Mouse (Mus musculus) lung, embryonic 16.5 days (tissue): ENCODE results near the gene Ifit2. TPM values are rescaled to one million over a fixed set of nuclear protein-coding genes. Genes with fewer than 3 reads are reported as not detected.

ENCODE experiments used
- ATAC-seq: fragments of 200-750 bp; cut with Nextera tagmentation; 2 replicates; pipeline ENCODE4 v1.8.0; 2017; ENCODE audit warnings: low read depth, mild to moderate bottlenecking, moderate library complexity
- H3K27ac ChIP-seq: fragments of 300-500 bp; sonication (generic); 2 replicates; pipeline ENCODE4 v1.5.1; 2014; ENCODE audit warnings: mild to moderate bottlenecking, control low read depth, low read length
- H3K27me3 ChIP-seq: fragments of 300-500 bp; sonication (generic); 2 replicates; pipeline ENCODE4 v1.6.1; 2014; ENCODE audit warnings: low read depth, low read length, mixed read lengths; ENCODE audit not compliant: control insufficient read depth, insufficient read depth
- H3K36me3 ChIP-seq: fragments of 300-500 bp; sonication (generic); 2 replicates; pipeline ENCODE4 v1.6.1; 2014; ENCODE audit warnings: low read length; ENCODE audit not compliant: control insufficient read depth, insufficient read depth
- H3K4me1 ChIP-seq: fragments of 300-500 bp; sonication (generic); replicated peaks from 2 replicates; pipeline ENCODE4 v1.6.1; 2014; ENCODE audit warnings: low read length, mixed read lengths; ENCODE audit not compliant: control insufficient read depth, insufficient read depth
- H3K4me2 ChIP-seq: fragments of 300-500 bp; sonication (generic); 2 replicates; pipeline ENCODE4 v1.6.1; 2014; ENCODE audit warnings: low read depth, low read length, control low read depth
- H3K4me3 ChIP-seq: fragments of 300-500 bp; sonication (generic); 2 replicates; pipeline ENCODE4 v1.5.1; 2014; ENCODE audit warnings: mild to moderate bottlenecking, low read length, control low read depth
- H3K9ac ChIP-seq: fragments of 300-500 bp; sonication (generic); 2 replicates; pipeline ENCODE4 v1.6.1; 2014; ENCODE audit warnings: low read length, control low read depth
- H3K9me3 ChIP-seq: fragments of 300-500 bp; sonication (generic); 2 replicates; pipeline ENCODE4 v1.6.1; 2016; ENCODE audit warnings: low read length; ENCODE audit not compliant: control insufficient read depth
- WGBS: fragments of 180-500 bp; shearing (Covaris S2); extraction: QIAGEN DNeasy Blood & Tissue Kit; methylation state at CpG from one replicate; pipeline ENCODE4 v1.1.7; 2014; 5-methylcytosine and 5-hydroxymethylcytosine counted together
- polyA plus RNA-seq: library from polyadenylated mRNA; unstranded; fragments of >200 nt; fragmentation: Nextera tagmentation; extraction: Ambion mirVana; gene quantifications from 2 replicates; pipeline ENCODE4 v1.2.1, GENCODE M21; 2015

The Ifit2 gene
- polyA plus RNA-seq, 1 experiment from 2014 or later: 13.0 TPM

DNA sequence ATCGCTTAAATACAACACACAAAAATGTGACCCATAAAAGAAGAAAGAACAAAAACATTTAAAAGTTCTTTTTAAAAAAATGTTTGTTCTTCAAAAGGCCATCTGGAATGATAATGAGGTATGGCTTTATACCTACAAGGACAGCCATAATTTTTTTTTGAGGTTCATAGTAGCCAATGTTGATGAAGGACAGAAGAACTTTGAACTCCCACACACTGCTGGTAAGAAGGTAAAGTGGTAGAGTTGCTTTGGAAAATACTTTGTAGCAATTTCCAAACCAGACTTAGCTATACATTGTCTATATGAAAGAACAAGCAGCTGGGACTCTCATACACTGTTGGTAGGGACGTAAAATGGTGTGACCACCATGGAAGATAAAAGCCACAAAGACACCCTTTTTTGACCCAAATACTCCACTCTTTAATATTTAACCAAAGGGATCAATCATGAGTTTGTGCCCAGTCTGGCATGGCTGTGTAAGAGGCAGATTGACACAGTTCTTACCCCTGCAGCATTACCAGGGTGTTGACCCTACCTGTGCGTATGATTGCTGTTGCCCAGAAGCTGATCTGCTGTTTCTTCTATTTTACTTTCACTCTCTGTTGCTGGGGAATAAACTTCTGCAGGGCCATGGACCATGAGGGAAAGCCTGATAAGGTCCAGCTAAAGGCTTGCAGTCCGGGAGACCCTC, 18.3 kb upstream of the Ifit2 start:
- 87% methylated on average over 4 of the region's 4 CpGs for WGBS

GRCm38 (mm10) chr19:34539422-34539821, 11.1 kb upstream of the Ifit2 start:
- no peak overlapping the region for H3K9ac ChIP-seq
- H3K4me2 ChIP-seq: no peak overlapping the region
- no peaks in the 10 kb centered on the region for H3K4me1 ChIP-seq
- H3K27me3 ChIP-seq: no peaks in the 10 kb centered on the region
- WGBS: 73% methylated on average over 1 of the region's 1 CpGs
- no peak overlapping the region for H3K27ac ChIP-seq
- no peaks in the 10 kb centered on the region for H3K36me3 ChIP-seq
- no peaks in the 10 kb centered on the region for H3K9me3 ChIP-seq
- ATAC-seq: no peak
- H3K4me3 ChIP-seq: no peak overlapping the region

More for the DNA sequence above, 18.3 kb upstream of the Ifit2 start:
- H3K9me3 ChIP-seq: no peaks in the 10 kb centered on the region
- no peak overlapping the region for H3K27ac ChIP-seq
- no peaks in the 10 kb centered on the region for H3K27me3 ChIP-seq
- H3K4me1 ChIP-seq: no peaks in the 10 kb centered on the region
- no peak for ATAC-seq
- H3K4me3 ChIP-seq: no peak overlapping the region
- no peak overlapping the region for H3K9ac ChIP-seq
- H3K36me3 ChIP-seq: no peaks in the 10 kb centered on the region
- H3K4me2 ChIP-seq: no peak overlapping the region

GRCm38 (mm10) chr19:34546211-34546610, 4.3 kb upstream of the Ifit2 start:
- Histone ChIP-seq H3K9me3 (no peaks in the 10 kb centered on the region), H3K9ac (no peak overlapping the region), H3K4me2 (no peak overlapping the region), H3K27ac (no peak overlapping the region), H3K4me3 (no peak overlapping the region), H3K27me3 (no peaks in the 10 kb centered on the region), H3K4me1 (no peaks in the 10 kb centered on the region; the same call in 1 of the 2 replicates), H3K36me3 (no peaks in the 10 kb centered on the region)
- ATAC-seq: no peak
- WGBS: 89% methylated on average over 4 of the region's 4 CpGs

- Histone ChIP-seq H3K4me3 (no peak overlapping the region), H3K27me3 (no peaks in the 10 kb centered on the region), H3K4me2 (no peak overlapping the region), H3K36me3 (no peaks in the 10 kb centered on the region), H3K9me3 (no peaks in the 10 kb centered on the region), H3K27ac (no peak overlapping the region), H3K4me1 (peaks cover 12% of the 10 kb centered on the region), H3K9ac (no peak overlapping the region)
- 33% methylated on average over 7 of the region's 7 CpGs for WGBS
- no peak for ATAC-seq
Measured at GRCm38 (mm10) chr19:34547976-34548375, 2.5 kb upstream of the Ifit2 start.

DNA sequence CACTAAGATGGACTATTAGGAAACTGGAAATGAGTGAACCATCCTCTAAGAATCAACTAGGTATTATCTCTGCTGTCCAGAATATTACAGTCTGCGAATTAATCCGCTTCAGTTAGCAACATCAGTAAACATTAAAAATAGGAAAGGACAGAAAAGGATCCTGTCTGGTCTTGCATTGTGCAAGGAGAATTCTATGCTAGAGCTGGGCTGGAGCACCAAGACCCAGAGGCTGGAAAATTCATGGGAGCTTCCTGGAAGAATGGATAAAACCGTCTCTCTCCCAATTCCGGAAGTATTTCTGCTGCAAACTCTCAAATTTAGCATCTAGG, 325 bp upstream of the Ifit2 start:
- Histone ChIP-seq H3K27ac (peak overlapping the region; percentile 64; the same call in 1 of the 2 replicates), H3K9ac (peak overlapping the region; percentile 60), H3K4me3 (peak overlapping the region; percentile 62), H3K27me3 (no peaks in the 10 kb centered on the region), H3K4me2 (peak overlapping the region; percentile 71), H3K4me1 (peaks cover 21% of the 10 kb centered on the region), H3K9me3 (0 out of 2 replicates have a peak, but pooled peaks cover 2% of the 10 kb centered on the region), H3K36me3 (no peaks in the 10 kb centered on the region)
- 23% methylated on average over 4 of the region's 4 CpGs for WGBS
- no peak for ATAC-seq

- peak overlapping the region; percentile 22 for H3K4me3 ChIP-seq
- no peak for ATAC-seq
- no peaks in the 10 kb centered on the region for H3K36me3 ChIP-seq
- H3K27me3 ChIP-seq: no peaks in the 10 kb centered on the region
- H3K4me1 ChIP-seq: peaks cover 21% of the 10 kb centered on the region
- 30% methylated on average over 5 of the region's 5 CpGs for WGBS
- peak overlapping the region; percentile 44 for H3K4me2 ChIP-seq
- peak overlapping the region; percentile 24; the same call in 1 of the 2 replicates for H3K9ac ChIP-seq
- H3K27ac ChIP-seq: peak overlapping the region; percentile 77
- 0 out of 2 replicates have a peak, but pooled peaks cover 2% of the 10 kb centered on the region for H3K9me3 ChIP-seq
Measured at GRCm38 (mm10) chr19:34551981-34552380, 1.5 kb downstream of the Ifit2 start.

DNA sequence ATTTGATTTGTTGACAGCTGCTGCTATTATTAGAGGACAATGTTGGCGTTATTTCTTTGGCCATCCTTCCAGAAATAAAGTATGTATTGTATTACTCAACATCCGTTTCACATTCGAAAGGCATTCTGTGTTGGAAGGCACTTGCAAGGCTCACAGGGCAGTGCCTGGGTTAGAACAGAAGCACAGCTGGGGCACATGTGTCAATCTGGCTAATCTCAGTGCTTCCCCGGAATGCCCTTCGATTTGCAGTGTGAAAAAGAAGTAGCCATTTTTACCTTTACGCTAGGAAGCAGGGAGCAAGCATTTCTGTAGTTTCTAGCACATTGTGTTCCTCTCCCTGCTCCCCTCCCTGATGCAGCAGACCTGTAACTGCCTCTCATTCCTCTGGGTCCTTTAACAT, 2.5 kb downstream of the Ifit2 start:
- H3K9me3 ChIP-seq: 0 out of 2 replicates have a peak, but pooled peaks cover 2% of the 10 kb centered on the region
- H3K27ac ChIP-seq: peak overlapping the region; percentile 76
- 37% methylated on average over 6 of the region's 6 CpGs for WGBS
- H3K9ac ChIP-seq: peak overlapping the region; percentile 45; the same call in 1 of the 2 replicates
- no peaks in the 10 kb centered on the region for H3K27me3 ChIP-seq
- H3K36me3 ChIP-seq: no peaks in the 10 kb centered on the region
- peak; percentile 56 for ATAC-seq
- H3K4me1 ChIP-seq: peaks cover 21% of the 10 kb centered on the region
- H3K4me3 ChIP-seq: no peak overlapping the region
- peak overlapping the region; percentile 44 for H3K4me2 ChIP-seq

GRCm38 (mm10) chr19:34553522-34553921, 3.0 kb downstream of the Ifit2 start:
- Histone ChIP-seq H3K27me3 (no peaks in the 10 kb centered on the region), H3K4me3 (no peak overlapping the region), H3K27ac (peak overlapping the region; percentile 76), H3K9me3 (0 out of 2 replicates have a peak, but pooled peaks cover 2% of the 10 kb centered on the region), H3K36me3 (no peaks in the 10 kb centered on the region), H3K4me2 (peak overlapping the region; percentile 44), H3K9ac (peak overlapping the region; percentile 45; the same call in 1 of the 2 replicates), H3K4me1 (peaks cover 21% of the 10 kb centered on the region)
- no peak for ATAC-seq
- 42% methylated on average over 3 of the region's 3 CpGs for WGBS

DNA sequence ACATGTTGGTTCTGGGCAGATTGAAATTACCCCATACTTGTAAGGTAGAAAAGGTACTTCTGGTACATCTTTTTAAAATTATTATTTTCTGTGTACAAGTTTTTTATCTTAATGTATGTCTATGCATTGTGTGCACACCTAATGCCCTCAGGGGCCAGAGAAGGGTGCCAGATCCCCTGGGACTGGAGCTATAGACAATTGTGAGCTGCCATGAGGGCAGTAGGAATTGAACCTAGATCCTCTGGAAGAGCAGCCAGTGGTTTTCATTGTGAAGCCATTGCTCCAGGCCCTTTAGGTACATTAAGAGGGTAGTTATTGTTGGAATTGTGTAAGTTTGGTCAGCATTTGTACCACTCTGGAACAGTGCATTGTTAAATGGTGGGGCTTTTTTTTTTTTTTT, 3.6 kb downstream of the Ifit2 start:
- no peaks in the 10 kb centered on the region for H3K36me3 ChIP-seq
- 0 out of 2 replicates have a peak, but pooled peaks cover 2% of the 10 kb centered on the region for H3K9me3 ChIP-seq
- no peaks in the 10 kb centered on the region for H3K27me3 ChIP-seq
- H3K4me3 ChIP-seq: no peak overlapping the region
- no peak overlapping the region for H3K27ac ChIP-seq
- H3K4me2 ChIP-seq: no peak overlapping the region
- H3K4me1 ChIP-seq: peaks cover 21% of the 10 kb centered on the region
- ATAC-seq: no peak
- no peak overlapping the region for H3K9ac ChIP-seq
